Mouse (Mus musculus): ENCODE measurements around the gene Gm21983. TPM values are rescaled to one million over a fixed set of nuclear protein-coding genes. Genes with fewer than 3 reads are reported as not detected.

Gm21983 gene
- total RNA-seq (2021): under 1 TPM in 1 of 2 experiments, not detected in 1; 0.21 TPM
- long read RNA-seq, experiment 1: 0 reads
- long read RNA-seq, experiment 2: 0 reads

GRCm38 (mm10) chr7:27180837-27181695 lies at the start of gene Gm21983, which contains the start of gene Mia:
Gm21983 (minus strand) TSS chr7:27181086.
Mia (minus strand) TSS chr7:27181157.
- no peak for DNase-seq (ENCODE audit: low spot score)

DNA sequence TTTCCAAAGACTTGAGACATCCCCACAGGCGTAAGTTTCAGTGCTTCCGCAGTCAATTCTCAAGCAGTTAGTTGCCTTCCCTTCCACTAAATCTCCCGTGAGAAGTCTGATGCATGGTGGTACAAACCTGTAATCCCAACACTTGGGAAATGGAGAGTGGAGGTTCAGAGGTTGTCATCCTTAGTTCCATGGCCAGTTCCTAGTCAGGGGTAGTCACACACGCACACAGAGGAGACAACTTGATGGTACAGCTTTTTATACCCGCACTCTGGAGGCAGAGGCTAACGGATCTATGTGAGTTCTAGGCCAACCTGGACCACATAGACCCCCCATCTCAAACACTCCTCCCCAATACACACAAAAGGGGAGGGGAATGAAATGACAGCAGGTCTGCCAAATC lies 48.0 kb upstream of the Gm21983 start:
- DNase-seq (ENCODE audit: low spot score): no peak

- DNase-seq (ENCODE audit: low spot score): peak; percentile 90
These were observed 47.5 kb upstream of the Gm21983 start, which contains the start of gene Itpkc for GRCm38 (mm10) chr7:27228281-27228821. Itpkc (minus strand) TSS chr7:27228661.

- peak; percentile 14 for DNase-seq (ENCODE audit: low spot score)
These were observed 46.8 kb upstream of the Gm21983 start for GRCm38 (mm10) chr7:27227676-27228075.

GRCm38 (mm10) chr7:27227276-27227675 lies 46.4 kb upstream of the Gm21983 start:
- DNase-seq (ENCODE audit: low spot score): no peak

GRCm38 (mm10) chr7:27224877-27225575 lies 44.1 kb upstream of the Gm21983 start:
- peak; percentile 31 for DNase-seq (ENCODE audit: low spot score)

DNA sequence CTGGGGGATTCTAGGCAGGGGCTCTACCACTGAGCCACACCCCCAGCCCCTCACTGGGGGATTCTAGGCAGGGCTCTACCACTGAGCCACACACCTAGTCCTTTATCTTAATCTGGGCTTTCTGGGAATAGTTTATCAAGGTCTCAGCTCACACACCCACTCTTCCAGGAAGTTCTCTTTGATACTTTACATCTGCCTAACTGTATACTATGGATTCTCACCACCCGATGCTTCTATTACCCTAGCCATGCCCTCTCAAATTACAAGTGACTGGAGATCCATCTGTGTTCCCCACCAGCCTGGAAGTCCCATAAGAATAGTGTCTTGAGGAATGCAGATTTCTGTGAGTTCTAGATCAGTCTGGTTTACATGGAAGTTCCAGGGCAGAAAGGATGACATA lies 41.7 kb upstream of the Gm21983 start:
- no peak for DNase-seq (ENCODE audit: low spot score)

- DNase-seq (ENCODE audit: low spot score): no peak
These were observed 41.1 kb upstream of the Gm21983 start for GRCm38 (mm10) chr7:27221939-27222338.

DNA sequence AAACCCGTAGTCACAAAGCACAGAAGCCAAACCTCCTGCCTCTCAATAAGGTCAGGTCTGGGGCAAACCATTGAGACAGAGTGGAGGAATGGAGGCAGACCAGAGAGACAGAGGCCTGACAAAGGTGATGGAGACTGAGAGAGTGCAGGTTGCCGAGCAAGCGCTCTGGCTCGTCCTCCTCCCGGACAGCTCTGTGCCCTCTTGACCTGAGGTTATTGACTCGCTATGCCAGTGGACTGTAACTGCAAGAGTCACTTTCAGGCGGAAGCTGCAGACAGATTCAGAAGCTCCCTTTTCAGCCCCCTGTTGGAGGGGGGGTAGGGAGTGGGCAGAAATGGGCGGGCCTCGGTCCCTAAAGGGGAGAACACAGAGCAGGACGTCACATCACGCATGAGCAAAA lies 39.1 kb upstream of the Gm21983 start:
- no peak for DNase-seq (ENCODE audit: low spot score)

DNA sequence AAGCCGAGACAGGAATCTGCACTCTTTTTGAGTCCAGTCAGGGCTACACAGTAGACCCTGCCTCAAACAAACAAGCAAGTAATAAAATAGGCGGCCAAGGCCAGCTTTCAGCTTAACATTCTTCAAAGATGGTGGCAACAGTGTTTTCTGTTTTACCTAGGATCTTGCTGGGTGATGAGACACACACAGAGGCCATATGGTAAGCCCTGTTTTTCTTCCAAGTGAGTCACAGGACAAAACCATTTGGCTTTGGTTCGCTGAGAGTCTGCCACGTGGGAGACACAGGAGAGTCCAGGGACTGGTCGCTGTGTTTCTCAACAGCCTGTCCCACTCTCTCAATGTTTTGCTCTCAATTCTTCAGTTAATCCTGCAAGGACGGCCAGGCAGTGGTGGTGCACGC lies 37.7 kb upstream of the Gm21983 start:
- DNase-seq (ENCODE audit: low spot score): no peak

GRCm38 (mm10) chr7:27212626-27213025 lies 31.7 kb upstream of the Gm21983 start:
- DNase-seq (ENCODE audit: low spot score): no peak

DNA sequence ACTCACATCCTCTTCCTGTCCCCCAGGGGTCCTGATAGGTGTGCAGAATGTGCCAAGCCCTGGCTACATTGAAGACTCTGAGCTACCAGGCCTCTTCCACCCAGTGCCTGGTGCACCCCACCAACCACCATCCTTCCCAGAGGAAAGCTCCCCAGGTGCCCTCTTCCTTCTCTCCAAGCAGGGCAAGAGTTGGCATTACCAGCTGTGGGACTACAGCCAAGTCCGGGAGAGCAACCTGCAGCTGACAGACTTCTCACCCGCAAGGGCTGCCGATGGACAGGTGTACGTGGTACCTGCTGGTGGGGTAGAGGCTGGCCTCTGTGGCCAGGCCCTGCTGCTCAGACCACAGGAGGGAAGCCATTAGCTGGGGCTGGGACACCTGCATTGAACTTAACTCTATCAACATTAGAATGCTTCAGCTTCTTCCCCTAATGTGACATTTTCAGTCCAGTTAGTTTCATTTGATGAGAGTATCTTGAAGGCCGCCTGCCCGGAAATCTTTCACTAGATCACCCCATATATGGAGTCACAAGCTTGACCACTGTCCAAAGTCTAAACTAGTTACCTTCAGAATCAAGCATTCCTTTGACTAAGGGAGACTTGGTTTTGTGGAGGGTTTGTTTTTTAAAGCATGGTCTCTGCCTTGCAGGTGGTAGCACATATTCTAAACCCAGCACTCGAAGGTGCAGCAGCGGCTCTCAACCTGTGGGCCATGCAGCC lies 23.0 kb upstream of the Gm21983 start:
- no peak for DNase-seq (ENCODE audit: low spot score)

- no peak for DNase-seq (ENCODE audit: low spot score)
These were observed 17.9 kb upstream of the Gm21983 start for GRCm38 (mm10) chr7:27198779-27199178.

GRCm38 (mm10) chr7:27198355-27198754 lies 17.5 kb upstream of the Gm21983 start:
- no peak for DNase-seq (ENCODE audit: low spot score)

- no peak for DNase-seq (ENCODE audit: low spot score)
These were observed 16.7 kb upstream of the Gm21983 start for GRCm38 (mm10) chr7:27197634-27198033.

- no peak for DNase-seq (ENCODE audit: low spot score)
These were observed 16.2 kb upstream of the Gm21983 start for GRCm38 (mm10) chr7:27197136-27197535.

- DNase-seq (ENCODE audit: low spot score): peak; percentile 98
These were observed 15.1 kb upstream of the Gm21983 start, which contains the start of the genes BC024978 and Snrpa for GRCm38 (mm10) chr7:27195681-27196611. BC024978 (plus strand) TSS chr7:27195781. Snrpa (minus strand) TSS chr7:27196271.

- no peak for DNase-seq (ENCODE audit: low spot score)
These were observed 12.8 kb upstream of the Gm21983 start for GRCm38 (mm10) chr7:27193731-27194130.

- DNase-seq (ENCODE audit: low spot score): no peak
These were observed 11.5 kb upstream of the Gm21983 start for GRCm38 (mm10) chr7:27192434-27192833.

DNA sequence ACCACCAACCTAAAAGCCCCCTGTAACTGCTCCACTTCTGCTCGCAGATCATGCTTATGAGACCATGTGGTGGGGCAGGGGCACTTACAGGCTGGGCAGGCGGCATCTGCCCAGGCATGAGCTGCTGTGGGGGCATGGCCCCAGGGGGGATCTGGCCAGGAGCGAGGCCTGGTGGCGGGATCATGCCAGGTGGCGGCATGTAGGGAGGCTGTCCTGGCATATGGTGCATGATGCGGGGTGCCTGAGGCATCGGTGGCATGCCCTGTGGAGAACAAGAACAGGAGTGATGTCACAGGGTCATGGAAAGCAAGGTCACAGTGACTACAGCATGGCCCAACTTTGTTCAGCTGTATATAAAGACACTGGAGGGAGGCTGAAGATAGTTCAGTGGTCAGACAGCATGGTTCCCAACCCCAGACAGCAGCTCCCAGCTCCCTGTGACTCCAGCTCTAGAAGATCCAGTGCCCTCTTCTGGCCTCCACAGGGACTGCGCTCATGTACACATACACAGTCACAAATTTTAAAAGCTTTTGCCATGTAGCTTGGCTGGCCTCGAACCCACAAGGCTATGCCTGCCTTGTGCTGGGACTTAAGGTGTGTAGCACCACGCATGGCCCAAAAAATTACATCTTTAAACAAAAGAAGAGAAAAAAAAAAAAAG lies 8.5 kb upstream of the Gm21983 start:
- no peak for DNase-seq (ENCODE audit: low spot score)

All from gastrocnemius, adult 18-20 months (tissue).